Mouse (Mus musculus) CH12F3 (cell line): Measurements from ENCODE around the gene Crtc1.

ENCODE experiments used
- in situ Hi-C: fragments of 300-500 bp; cut with MboI; formaldehyde crosslinking; loops from 2 replicates; pipeline ENCODE4 v1.14.3; 2020; ENCODE audit warnings: low sequenced_read_pairs

Gene Crtc1

DNA sequence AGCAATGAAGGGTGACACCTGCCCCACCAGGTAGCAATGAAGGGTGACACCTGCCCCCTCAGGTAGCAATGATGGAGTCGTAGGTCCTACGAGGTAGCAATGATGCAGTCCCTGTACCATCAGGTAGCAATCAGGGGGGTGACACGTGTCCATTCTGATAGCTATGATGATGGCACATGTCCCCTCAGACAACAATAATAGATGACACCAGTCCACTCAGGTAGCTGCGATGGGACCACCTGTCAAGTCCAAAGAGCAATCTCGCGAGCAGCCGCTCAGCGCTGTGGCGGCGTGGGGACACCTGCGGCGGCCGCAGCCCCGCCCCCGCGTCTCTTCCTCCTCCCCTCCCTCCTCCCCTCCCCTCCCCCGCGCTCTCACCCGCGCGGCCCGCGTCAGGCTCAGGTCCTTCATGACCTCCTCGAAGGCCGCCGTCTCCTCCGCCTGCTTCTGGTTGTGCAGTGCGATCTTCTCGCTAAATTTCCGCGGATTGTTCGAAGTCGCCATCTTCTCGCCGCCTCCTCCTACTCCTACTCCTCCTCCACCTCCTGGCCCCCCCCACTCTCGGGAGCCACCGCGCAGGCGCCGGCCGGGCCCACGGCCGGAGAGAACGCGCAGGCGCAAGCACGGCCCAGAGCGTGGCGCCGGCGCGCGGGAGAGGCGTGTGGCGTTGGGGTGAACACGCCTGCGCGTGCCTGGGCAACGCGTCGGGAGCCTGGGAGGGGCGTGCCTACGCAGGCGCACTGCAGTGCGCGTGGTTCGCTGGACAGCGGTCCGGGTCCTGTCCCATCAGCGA is at the start of gene Crtc1:
Gene Crtc1, minus strand, starts transcription at position 525 of the 793 bp plus-strand sequence.
- in situ Hi-C loops = no loop called here

DNA sequence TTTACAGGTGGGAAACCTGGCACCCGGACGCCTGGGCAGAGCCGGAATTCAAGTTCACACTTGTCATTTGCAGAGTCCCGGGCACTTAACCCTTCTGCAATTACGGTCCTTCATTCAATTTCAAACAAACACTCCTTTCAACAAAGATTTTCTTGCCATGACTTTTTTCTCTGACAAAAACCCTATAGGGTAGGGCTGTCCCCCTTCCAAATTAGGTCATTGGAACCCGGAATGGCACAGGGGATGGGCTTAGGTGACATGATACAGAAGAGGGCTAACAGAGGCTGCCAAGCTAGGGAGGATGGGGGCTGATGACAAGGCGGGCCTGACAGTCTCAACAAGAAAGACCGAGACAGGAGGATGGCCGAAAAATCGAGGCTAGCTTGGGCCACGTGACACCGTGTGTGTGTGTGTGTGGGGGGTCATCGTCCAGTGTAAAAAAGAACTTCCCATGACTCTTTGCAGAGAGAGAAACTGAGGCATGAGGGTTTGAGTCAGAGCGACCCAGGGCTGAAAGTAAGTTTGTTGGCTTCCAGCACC is 49.6 kb upstream of the Crtc1 start:
- in situ Hi-C loops = no loop called here

- in situ Hi-C loops = no loop called here
Measured at GRCm38 (mm10) chr8:70487993-70488796, 48.8 kb upstream of the Crtc1 start.

DNA sequence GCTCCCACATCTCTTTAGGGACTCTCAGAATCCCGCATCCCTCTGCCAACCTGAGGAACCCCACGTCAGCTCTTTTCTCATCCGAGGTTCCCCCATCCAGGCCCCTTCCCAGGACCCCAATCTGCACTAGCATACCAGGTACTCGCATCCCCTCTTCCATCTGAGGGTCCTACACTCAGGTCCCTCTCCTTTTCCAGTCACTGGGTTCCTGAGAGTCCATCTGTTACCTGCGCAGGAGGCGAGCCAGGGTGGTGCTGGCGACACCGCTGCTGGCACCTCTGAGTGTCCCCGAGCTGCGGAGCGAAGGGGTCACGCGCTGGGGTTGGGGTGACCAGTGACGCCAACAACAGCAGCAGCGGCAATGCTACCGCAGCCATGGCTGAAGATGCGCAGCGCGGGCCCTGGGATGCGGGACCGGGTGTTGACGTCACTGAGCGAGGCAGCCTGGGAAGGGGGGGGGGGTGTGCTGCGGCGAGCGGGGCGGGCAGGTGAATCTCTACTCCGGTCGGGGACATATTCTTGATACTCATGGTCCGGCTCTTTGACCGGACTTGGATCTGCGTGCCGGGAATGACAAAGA is 47.7 kb upstream of the Crtc1 start, which contains the start of gene Tmem59l:
Gene Tmem59l, minus strand, starts transcription at position 418 of the 580 bp plus-strand sequence.
- in situ Hi-C loops = no loop called here

DNA sequence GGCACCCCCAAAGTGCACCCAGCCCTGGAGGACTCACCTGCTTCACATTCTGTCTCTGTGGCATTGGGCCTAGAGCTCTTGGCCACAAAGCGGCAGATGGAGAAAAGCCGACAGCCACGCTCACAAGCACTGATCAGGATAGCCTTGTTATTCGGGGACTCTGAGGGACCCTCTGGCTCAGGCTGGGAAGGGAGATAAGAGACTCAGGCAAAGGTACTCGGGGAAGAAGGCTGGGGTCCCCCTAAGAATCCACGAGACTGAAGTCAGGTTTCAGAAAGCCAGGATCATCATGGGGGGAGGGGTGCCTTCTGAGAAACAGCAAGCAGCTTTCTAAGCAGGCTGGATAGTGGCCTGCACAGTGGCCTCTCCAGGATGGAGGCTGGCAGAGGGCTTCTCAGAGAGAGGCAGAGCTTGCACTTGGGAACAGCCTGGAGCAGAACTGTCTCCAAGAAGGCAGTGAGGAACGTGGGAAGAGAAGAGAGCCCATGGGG is 46.9 kb upstream of the Crtc1 start:
- in situ Hi-C loops = no loop called here

DNA sequence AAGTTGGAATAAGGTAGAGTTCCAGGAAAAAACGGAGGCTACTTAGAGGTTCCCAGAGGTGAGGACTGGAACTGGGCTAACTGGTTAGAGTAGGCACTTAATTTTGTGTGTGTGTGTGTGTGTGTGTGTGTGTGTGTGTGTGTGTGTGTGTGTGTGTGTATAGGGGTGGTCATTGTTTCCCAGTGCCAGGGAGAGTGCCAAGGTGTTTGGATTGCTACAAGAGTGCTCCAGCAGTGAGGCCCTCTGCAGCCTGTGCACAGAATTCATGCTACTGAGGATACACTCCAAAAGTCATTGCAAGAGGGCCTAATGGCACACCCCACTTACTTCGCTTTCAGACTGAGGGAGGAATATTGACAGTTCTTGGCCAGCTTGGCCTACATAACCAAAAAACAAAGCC is 43.6 kb upstream of the Crtc1 start:
- in situ Hi-C loops = no loop called here

DNA sequence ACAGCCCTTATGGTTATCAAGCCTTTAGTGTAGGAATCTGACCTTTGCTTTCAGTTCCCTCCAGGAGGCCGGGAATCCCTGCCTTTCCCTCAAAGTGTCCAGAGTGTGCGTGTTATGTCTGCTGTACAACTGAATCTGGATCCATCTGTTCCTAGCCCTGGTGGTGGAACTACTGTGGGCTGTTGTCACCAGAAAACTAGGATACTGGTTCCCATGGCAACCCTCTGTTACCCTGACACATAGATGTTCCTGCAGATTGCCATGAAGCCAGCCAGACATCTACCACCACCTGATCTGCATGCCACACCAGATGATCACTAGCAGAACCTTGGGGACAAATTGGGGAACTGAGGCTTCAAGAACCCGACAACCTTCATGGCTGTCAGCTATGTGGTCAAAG is 42.5 kb upstream of the Crtc1 start:
- in situ Hi-C loops = no loop called here

DNA sequence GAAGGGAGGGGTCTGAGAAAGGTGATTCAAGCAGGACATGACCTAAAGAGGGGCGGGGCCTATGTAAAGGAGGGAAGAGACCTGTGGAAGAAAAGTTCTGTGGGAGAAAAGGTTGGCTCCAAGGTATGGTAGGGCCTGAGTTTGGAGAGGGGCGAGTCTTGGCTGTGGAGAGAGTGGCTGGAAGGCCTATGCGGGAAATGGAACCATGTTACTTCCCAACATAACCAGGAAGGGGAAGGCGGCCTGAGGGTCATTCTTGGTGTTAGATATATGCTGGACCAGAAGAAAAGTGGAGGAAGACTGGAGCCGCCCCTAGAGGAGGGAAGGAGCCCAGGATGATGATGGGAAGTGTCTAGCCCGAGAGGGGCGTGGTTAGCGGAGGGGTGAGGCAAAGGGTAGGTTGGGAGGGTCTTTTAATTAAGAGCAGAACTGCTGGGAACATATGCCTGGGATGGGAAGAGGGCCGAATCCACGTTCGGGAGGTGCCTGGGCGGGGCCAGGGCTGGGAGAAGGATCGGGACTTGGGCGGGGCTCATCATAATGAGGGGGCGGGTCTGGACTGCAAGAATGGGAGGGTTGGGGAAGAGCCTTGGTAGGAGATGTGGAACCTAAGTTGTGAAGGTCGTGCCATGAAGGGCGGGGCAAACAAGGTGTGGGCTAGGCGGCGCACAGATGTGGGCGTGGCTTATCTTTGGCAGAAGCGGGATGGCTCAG is 38.0 kb upstream of the Crtc1 start:
- in situ Hi-C loops = no loop called here

DNA sequence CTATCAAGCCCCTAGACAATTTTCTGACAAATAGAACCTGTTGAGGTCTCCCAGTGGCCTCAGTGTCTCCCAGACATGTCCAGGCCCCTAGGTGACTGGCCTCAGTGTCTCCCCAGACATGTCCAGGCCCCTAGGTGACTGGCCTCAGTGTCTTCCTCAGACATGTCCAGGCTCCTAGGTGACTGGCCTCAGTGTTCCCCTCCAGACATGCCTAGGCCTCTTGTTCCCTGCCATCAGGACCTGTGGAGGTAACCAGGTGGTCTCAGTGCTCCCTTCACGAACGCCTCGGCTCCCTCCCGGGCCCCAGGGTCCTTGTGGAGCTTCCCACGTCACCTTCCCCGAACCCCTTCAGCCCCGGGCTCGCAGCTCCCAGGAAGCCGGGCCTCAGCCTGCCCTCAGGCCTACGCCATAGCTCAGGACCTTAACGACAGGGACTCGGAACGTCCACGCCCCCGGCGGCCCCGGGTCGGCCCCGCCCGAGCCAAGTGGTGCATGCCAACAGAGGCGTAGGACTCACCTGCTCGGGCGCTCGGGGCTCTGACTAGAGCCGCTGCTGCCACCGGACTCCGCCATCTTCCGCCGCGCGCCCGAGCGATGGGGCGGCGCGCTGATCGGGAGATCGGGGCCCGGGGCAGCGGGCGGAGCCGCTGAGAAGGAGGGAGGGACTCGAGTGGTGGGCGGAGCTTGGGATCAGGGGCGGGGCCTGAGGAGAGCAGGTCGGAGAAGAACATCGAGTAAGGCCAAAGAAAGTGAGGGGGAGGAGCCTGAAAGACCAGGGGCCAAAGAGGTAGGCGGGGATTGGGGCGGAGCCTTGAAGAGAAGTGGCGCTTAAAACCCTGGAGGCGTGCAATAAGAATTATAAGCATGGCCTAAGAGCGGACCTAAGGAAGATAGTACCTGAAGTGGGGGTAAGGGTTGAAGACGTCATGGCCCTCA is 37.2 kb upstream of the Crtc1 start, which contains the start of gene Klhl26:
Gene Klhl26, minus strand, starts transcription at position 636 of the 936 bp plus-strand sequence.
- in situ Hi-C loops = no loop called here

DNA sequence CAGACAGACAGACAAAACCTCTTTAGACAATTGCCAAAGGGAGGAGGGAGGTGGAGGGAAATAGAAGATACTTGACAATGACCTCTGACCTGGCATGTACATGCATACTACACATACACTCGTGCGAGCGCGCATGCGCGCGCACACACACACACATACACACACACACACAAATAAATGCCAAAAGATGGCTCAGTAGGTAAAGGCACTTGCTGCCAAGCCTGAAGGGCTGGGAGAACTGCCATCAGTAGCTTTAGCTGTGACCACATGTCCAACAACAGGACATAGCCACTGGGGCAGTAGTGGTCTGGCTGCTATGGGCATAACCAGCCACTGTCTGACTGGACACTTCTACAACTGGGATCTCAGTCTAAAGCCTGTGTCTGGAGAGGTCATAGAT is 32.5 kb upstream of the Crtc1 start:
- in situ Hi-C loops = no loop called here

DNA sequence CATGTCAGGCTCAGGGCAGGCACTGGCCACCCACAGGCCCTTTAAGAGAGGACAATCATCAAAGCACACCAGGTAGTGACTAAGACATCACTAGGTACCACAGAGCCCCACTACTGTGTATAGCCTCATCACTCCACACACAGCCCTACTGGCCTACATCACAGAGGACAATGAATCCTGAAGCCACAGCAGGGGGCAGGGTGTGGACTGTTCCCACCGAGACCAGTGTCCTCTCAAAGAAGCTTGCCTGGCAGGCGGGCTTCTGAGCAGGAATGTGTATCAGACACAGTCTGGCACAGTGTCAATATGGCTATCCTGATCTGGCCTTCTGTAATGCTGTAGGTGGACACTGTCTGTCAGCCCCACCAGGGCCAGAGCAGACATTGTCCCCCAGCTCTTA is 30.6 kb upstream of the Crtc1 start:
- in situ Hi-C loops = no loop called here

GRCm38 (mm10) chr8:70469295-70469916 is 30.0 kb upstream of the Crtc1 start:
- in situ Hi-C loops = no loop called here

- in situ Hi-C loops = no loop called here
Measured at GRCm38 (mm10) chr8:70468733-70469132, 29.4 kb upstream of the Crtc1 start.

GRCm38 (mm10) chr8:70467907-70468306 is 28.5 kb upstream of the Crtc1 start:
- in situ Hi-C loops = no loop called here

DNA sequence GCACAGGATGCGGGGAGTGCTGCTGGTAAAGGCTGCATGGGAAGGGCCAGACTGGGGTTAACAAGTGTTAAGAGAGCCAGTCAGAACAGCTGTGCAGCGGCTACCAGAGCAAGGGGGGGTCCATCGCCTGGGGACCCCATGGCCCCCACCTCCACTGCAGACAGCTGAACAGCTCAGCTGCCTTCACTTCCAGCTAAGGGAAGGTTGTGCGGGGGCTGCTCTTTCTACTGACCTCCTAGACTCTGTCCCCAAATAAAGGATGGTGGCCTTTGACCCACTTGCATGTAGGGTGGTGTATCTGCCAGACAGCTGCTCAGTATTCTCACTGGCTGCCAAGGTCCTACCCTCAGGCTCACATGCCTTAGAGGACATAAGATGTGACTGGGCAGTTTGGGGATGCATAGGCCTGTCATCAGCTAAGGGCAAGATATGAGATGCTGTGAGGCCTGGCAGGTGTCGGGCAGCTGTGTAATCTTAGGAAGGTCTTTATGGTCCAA is 27.9 kb upstream of the Crtc1 start:
- in situ Hi-C loops = no loop called here

DNA sequence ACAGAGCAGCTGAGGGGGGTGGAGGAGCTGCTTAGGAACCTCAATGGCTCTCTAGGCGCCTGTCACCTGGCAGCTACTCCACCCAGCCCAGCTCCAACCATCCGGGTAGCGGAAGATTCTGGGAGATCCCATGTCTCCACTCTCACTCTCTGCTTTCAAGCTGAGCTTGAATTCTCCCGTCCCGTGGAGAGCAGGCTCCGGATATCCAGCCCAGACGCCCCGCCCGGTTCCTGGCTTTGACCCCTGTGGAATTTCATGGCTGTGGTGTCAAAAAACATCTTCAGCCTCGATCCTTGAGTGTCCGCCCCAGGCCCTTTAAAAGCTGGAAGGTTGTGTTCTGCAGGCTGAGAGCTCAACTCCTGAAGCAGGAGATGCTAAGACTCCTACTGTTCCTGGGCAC is 27.4 kb upstream of the Crtc1 start:
- in situ Hi-C loops = no loop called here

DNA sequence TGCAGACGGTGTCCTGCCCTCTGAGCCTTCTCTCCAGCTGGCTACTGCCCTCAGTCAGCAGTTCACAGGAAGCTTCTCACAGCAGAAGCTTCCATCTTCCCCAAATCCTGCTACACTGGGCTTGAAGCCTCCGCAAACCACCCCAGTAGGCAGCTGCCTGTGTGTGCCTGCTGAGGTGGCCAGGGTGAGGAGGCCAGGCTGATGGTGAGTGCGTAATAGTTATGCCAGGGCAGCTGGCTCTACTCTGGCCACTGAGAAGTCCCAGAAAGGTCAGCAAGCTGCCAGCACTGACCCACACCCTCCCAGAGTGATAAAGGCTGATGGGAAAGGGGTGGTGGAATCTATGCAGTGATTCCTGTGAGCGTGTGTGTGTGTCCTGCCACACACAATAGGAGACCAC is 26.9 kb upstream of the Crtc1 start:
- in situ Hi-C loops = no loop called here

DNA sequence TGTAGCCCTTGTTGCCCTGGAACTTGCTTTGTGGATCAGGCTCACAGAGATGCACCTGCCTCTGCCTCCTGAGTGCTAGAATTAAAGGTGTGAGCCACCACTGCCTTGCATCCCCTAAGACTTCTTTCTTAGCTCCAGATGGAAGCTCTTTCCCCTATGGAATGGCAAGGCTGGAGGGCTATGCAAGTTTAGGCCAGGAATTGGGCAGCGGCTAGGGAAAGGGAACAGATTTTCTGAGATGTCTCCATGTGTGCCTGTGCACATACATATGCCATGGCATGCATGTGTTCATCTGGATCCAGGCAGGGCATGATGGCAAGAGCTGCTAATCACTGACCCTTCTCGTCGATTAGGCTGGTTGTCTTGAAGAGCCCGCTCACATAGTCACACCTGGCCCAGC is 26.3 kb upstream of the Crtc1 start:
- in situ Hi-C loops = no loop called here

- in situ Hi-C loops = no loop called here
Measured at GRCm38 (mm10) chr8:70464162-70464561, 24.8 kb upstream of the Crtc1 start.
